Mouse (Mus musculus) cerebellum, adult 18-20 months (tissue): ENCODE measurements at regions not wholly inside any gene's neighbourhood (a gene's known extent, or its start where the extent isn't known, plus 50 kb on each side); places are given as distances from the start of the nearest gene placed in this dataset.
A peak's percentile ranks its signal among the peaks of the same experiment; 100 is the strongest.

Experiments
- DNase-seq, 2 experiments: peaks; one replicate each; pipeline ENCODE4 v3.0.0; 2021

GRCm38 (mm10) chr1:105070661-105071455 is 285.7 kb downstream of the Rnf152 start:
- no peak for DNase-seq

GRCm38 (mm10) chr1:105067902-105068301 is 288.6 kb downstream of the Rnf152 start:
- peak; percentile 68 to 72 for DNase-seq

- peak; percentile 41 to 42 for DNase-seq
Measured at GRCm38 (mm10) chr1:105067049-105067795, 289.3 kb downstream of the Rnf152 start.

- DNase-seq = no peak
Measured at GRCm38 (mm10) chr1:105050584-105051363, 282.4 kb downstream of the Cdh20 start.
